Mouse (Mus musculus) 416B (cell line): ENCODE results near the gene Ier2.
"Not testable (repeated sequence)": the region's sequence is repeated elsewhere in the genome, so short reads cannot be mapped to it uniquely, and the experiment has no call there.

Source experiments
- DNase-seq: peaks from one replicate; pipeline ENCODE4 v3.0.0; 2011; ENCODE audit warnings: low read depth

Gene Ier2

DNA sequence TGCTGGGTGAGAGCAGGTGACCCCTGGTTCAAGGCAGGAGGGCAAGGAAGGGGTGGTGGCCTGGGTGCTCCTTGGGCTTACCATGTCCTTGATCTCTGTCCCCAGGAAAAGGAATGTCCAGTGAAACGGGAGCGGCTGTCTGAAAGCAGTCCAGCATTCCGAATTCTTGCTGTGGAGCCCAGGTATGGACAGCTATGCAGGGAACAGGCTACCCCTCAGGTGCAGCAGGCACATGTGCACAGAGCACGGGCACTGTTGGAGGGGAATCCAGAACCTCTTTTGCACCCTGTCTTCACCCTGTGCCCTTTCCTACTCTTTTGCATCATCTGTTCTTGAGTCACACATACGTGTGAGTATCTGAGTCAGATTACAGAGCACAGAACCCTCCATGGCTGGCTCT is 35.6 kb upstream of the Ier2 start:
- no peak for DNase-seq

GRCm38 (mm10) chr8:84697166-84698130 is 34.8 kb upstream of the Ier2 start:
- DNase-seq: peak; percentile 83

GRCm38 (mm10) chr8:84695140-84695539 is 32.5 kb upstream of the Ier2 start:
- no peak for DNase-seq

- DNase-seq: no peak
Measured at GRCm38 (mm10) chr8:84693332-84693731, 30.7 kb upstream of the Ier2 start.

DNA sequence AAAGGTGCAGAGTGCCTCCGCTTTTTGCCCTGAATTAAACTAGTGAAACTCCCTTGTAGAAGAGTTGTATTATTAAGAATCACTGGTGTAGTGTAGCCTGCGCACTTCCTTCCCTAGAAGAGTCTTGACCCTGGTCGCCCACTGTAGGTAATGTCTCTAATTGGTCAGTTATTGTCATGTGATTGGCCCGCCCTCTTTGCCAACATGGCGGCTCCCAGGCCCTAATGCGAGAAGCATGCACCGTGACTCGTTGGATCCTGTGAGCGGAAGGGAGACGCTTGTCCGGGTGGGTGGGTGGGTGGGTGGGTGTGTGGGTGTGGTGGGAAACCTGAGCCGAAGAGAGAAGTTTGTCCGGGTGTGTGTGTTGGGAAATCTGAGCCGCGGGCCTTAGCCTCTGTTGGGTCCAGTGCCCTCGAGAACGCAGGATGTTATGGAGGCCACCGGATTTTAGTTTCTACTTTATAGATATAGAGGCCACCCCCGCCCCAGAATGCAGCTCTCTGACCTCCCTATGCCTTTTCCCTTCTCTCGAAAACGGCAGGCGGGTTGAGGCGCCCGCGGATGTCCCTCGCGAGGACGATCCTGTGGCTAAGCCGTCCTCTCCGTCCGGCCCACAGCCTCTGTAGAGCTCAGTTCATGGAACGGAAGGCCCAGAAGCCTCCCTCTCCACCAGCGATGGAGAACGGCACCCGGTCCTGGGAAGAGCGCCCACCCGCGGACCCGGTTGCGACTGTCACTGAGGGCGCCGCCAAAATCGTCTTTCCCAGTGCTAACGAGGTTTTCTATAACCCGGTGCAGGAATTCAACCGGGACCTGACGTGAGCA is 26.7 kb upstream of the Ier2 start:
- peak; percentile 96 for DNase-seq

- peak; percentile 86 for DNase-seq
Measured at GRCm38 (mm10) chr8:84687705-84688100, 25.1 kb upstream of the Ier2 start, which contains the start of gene Nacc1. Nacc1 (minus strand) TSS chr8:84687862.

DNA sequence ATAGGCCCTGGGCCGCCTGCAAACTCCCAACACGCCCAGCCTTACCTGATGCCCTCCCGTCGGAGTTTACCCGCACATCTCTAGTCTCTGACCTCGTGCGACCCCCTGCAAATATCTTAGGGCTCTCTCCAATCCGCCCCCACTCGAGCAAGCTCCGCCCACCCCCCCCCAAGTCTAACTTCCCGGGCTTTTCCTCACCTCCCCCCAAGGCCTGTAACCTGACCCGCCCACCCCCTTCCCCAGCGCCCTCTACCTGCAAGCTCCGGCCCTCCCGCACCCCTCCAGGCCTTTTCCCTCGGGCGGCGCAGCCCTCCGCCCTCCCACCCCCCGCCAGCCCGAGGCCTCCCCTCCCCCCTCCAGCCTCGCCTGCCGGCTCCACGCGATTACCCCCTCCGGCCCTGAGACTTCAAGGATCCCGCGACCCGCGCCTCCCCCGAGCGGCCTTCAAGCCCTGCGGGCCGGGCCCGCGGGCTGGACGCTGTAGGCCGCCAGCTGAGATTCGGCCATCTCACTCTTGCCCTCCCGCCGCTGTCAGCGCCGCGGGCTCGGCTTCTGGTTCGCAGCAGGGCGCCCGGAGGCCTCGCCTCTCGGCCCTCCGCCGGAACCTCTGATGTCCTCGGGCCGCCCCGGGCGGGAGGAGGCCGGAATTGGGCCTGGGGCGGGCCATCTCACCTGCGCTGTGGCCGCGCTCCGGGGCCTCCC is 24.5 kb upstream of the Ier2 start:
- peak; percentile 80 for DNase-seq

DNA sequence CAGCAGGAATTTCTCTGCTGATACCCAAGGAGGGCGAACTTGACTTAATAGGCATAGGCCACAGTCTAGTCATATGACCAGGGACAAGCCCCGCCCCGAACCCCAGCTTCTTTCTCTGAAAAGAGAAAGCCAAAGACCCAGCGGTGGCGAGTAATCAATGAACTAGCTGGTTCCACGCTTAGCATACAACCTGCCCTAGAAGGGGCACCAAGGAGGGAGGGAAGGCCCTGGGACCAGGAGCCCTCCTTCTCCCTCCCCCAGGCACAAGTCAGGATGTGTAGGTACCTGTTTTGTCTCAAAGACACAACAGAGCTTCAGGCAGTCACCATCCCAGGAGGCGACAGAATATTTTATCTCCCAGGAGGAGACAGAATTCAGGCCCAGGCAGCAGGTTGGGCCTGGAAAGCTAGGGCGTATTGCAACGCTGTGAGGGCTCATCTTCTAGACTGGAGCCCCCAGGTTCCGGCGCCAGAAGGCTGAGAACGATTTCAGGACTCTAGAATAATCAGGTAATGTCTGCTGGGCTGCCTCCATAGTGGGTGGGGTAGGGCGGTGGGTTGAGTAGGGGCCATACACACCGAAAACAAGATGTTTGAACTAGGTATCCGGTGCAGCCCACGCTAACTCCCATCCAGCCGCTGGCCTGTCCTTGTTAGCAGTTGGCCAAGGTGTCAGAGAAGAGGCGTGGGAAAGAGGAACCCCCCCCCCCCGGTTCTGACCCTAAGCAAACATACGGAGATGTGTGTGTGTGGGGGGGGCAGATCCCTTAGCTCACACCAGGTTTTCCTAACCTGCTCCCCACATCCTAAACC is 23.7 kb upstream of the Ier2 start, which contains the start of gene Trmt1:
Gene Trmt1, plus strand, starts transcription at position 117 of the 812 bp plus-strand sequence.
- DNase-seq: peak; percentile 78

DNA sequence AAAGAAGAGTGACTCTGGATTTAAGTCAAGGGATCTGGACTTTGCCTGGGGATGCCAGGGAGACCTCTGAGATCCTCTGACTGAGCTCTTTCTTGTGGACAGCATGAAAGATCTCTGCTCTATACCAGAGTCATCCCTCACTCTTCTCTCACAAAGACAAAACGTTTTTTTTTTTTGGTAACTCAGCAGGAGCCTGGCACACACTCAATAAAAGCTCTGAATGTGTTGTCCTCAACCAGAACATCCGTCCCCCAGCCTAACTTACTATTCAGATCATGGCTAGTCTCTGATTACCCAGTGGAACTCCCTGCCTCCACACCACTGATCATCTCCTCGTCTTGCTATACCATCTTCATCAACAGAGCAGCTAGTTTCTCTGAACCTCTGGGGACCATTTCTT is 21.9 kb upstream of the Ier2 start:
- no peak for DNase-seq

GRCm38 (mm10) chr8:84682257-84682656 is 19.6 kb upstream of the Ier2 start:
- peak; percentile 70 for DNase-seq

DNA sequence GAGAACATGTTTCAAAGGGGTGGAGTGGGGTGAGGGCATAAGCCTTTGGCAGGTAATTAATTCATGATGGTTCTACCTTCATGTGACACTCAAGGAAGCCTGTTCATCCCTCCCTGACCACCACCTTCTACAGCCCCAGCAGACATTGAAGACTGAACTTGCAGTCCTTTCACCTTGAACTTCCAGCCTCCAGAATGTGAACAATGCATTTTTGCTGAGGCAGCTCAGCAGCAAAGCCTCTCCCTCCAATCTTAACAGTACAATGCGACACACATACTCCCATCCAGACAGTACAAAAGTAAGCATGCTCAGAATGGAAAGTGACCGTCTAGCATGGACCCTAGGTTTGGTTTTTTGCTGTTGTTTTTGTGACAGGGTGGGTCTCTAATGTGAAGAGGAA is 18.8 kb upstream of the Ier2 start:
- no peak for DNase-seq

DNA sequence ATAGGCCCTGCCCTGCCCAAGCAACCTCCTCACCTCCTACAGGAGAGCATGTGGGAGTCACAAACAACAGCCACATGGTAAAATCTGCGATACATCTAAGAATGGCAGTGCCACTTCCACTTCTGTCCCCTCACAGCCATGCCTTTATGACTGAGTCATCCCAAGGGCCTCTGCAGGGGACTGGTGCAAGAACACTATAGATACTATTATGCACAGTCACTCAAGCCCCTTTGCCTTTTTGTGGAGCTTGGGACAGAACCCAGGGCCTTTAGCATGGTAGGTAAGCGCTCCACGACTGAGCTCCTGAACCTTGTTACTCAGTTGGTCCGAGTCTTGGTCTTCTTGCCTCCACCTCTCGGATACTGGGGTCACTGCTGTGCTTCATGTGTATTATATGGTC is 14.7 kb upstream of the Ier2 start:
- DNase-seq: no peak

DNA sequence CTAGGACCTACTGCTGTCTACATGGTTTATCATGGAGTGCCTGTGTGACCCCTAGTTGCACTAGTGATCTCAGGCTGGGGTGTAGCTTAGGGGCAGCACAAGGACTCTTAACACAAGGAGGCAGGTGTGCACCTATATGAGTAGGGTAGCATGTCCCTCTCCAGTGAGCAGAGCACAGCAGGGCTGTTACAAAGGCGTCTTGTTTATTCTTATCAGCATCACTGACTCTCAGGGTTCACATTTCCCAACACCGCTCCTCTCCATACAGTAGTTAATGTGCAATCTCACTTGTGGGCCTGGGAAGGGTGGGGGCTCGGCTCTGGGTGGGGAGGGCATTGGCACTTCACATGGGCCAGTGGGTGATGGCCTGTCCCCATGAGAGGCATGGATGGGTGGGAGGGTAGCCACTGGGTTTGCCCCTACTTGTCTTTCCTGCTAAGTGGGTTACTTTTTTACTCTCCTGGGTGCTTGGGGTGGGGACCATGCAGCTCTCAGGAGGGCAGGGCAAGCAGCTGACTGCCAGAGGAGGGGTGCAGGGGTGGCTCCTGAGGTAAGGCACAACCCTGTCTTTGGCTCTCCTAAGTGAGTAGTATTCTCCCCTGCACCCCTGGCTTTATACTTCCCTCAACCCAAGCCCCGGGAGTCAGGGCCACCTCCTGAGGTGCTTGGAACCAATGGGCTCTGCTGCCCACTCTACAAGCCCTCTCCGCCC is 7.8 kb upstream of the Ier2 start:
- not testable (repeated sequence) for DNase-seq

DNA sequence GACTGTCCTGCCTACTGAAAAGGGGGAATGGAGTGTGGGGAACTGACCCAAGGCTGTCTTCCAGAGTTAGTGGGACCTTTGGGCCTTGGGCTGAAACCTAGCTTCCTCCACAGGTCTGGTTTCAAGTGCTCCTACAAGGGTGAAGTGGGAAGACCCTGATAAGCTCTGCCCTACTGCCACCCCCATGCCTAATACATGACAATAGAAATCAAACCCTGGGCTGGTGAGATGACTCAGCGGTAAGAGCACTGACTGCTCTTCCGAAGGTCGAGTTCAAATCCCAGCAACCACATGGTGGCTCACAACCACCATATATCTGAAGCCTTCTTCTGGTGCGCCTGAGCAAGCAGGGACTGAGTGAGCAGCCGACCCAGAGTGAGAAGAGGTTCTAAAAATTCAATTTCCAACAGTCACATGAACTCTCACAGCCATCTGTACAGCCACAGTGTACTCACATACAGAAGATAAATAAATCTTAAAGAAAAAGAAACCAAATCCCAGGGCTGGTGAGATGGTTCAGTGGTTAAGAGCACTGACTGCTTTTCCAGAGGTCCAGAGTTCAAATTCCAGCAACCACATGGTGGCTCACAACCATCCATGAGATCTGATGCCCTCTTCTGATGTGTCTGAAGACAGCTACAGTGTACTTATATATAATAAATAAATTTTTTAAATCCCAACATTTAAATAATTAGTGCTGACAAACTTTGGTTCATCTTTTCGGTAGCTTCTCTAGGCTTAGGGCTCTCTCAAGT is 6.3 kb upstream of the Ier2 start:
- DNase-seq: peak; percentile 41

DNA sequence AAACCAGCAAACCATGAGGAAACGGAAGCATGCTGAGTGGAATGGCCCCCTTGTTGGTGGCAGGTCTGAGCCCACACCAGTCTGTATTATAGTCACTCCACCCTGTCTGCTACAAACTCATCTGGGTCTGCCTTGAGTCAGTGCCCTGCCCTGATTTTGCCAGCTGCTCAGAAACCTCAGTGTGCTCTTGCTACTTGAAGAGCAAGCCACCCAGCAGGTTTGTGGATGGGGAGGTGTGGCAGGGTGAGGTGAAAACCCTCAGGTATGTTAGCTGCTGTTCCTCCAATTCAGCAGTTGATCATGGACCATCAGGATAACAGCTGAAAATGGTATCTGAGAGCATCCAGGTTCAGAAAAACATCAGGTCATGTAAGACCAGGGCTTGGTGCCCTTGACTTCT is 5.4 kb upstream of the Ier2 start:
- DNase-seq: no peak

DNA sequence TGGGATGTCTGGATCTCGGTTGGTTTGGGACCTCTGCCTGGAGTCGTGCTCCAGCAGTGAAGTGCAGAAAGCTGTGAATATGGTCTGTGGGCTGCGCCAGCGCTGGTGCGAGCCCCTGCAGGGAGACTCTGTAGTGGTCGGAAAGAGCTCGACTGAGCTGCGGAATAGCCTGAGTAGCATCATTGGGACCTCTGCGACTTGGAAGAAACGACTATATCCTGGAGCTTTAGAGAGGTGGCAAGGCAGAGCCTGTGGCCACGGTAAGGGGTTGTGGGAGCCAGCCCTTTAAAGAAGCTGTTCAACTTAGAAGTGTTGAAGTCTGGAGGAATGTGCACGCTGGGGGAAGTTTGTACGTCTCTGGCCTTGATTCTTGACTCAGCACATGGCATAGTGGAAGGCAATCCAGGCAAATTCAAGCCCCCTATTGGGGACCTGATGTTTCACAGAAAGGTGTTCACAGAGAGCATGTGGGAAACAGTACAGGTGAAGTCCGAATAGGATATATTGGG is 2.8 kb upstream of the Ier2 start:
- DNase-seq: peak; percentile 69

DNA sequence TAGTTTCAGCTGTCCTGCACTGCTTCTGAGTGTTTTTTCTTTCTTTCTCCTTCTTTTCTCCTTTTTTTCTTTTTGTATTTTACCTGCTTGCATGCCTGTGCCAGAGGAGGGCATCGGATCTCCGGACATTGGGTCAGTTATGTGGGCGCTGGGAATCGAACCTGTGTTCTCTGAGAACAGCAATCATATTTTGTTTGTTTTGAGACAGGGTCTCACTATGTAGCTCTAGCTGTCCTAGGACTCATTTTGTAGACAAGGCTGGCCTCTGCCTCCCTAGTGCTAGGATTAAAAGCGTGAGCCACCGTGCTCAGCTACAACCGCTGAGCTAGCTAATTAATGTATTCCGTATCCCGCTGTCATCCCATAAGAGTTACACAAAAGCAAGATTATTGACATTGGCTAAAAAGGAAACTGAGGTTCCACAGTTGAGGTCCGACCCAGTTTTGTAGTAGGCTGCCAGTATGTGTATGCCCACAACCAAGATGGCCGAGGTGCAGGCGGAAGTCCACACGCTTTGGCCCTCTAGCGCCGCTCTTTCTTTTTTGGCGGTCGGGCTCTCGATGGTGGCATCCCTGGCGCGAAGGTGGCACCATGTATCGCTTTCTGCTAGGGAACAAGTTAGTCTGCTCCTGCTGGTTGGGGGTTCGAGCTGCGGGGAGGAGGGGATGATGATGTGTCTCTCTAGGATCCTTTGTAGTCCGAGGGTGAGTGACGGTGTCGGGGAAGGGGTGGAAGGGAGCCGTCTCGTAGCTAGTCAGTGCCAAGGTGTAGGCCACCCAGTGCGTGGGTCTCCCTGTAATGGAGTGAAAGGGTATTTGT is 2.1 kb upstream of the Ier2 start:
- peak; percentile 90 for DNase-seq

GRCm38 (mm10) chr8:84663483-84664327 is 1.1 kb upstream of the Ier2 start:
- peak; percentile 100 for DNase-seq
